Mouse (Mus musculus): Measurements from ENCODE around the gene Fzd1.

DNA sequence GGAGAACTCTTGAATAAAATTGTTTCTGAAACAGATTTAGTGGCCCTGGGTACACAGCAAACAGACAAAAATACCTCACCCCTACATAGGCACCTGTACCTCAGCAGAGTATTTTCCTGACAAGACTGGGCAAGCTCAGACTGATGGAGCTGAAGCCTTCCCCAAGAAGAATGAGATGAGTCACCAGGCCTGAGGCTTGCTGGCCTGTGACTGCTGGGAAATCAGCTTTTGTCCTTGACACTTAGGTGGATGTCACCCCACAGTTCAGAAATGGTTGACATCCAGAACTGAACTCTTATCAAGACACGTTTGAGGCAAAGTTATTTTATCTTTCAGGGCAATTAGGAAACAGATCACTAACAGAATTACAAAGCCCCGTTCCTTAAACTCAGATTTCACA is 10.1 kb upstream of the Fzd1 start:
- TF ChIP-seq CTCF (IDR thresholded peaks at IDR 0.05; ENCODE audit: low read depth) (no peak), EP300 (IDR thresholded peaks at IDR 0.05; ENCODE audit: low read depth) (no peak)

All from liver, embryonic 14.5 days (tissue).